Mouse (Mus musculus): ENCODE measurements around the gene Snrnp27. TPM values are rescaled to one million over a fixed set of nuclear protein-coding genes. Genes with fewer than 3 reads are reported as not detected.
A peak's percentile ranks its signal among the peaks of the same experiment; 100 is the strongest.

Snrnp27 gene
- polyA plus RNA-seq, 1 experiment from 2014 or later = 134 TPM

- H3K27ac ChIP-seq (replicated peaks) = peak overlapping the region; percentile 86
- H3K36me3 ChIP-seq (replicated peaks) = peaks cover 38% of the 10 kb centered on the region
- no peak for DNase-seq (ENCODE audit: low spot score)
- peak overlapping the region; percentile 75 for H3K4me3 ChIP-seq
- H3K27me3 ChIP-seq (replicated peaks; ENCODE audit: low read depth, poor library complexity, severe bottlenecking) = no peaks in the 10 kb centered on the region
- peaks cover 14% of the 10 kb centered on the region for H3K4me1 ChIP-seq
- 37% methylated on average over 12 of the region's 12 CpGs for WGBS
- no peaks in the 10 kb centered on the region for H3K9me3 ChIP-seq
Observed at GRCm38 (mm10) chr6:86684655-86685011, 311 bp upstream of the Snrnp27 start.

DNA sequence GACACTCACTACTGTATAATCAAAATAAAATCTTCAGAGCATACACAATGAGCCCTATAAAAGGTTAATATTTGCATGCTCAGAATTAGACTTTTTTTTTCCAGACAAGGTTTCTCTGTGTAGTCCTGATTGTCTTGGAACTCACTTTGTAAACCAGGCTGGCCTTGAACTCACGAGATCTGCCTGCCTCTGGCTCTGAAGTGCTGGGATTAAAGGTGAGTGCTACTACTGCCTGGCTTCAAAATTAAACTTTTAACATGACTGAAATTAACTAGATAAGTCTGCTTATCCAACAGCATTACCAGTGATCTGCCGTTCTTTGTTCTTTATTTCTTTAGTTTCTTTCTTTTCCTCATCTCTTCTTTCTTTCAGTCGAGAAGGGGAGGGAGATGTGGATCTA lies 3.0 kb downstream of the Snrnp27 start:
- Histone ChIP-seq H3K9me3 (no peaks in the 10 kb centered on the region), H3K4me1 (peaks cover 14% of the 10 kb centered on the region), H3K27me3 (replicated peaks; ENCODE audit: low read depth, poor library complexity, severe bottlenecking) (no peaks in the 10 kb centered on the region), H3K27ac (replicated peaks) (no peak overlapping the region), H3K36me3 (replicated peaks) (peaks cover 67% of the 10 kb centered on the region), H3K4me3 (no peak overlapping the region)
- no peak for DNase-seq (ENCODE audit: low spot score)
- WGBS = 88% methylated on average over 3 of the region's 3 CpGs

- DNase-seq (ENCODE audit: low spot score) = no peak
- no peak overlapping the region for H3K4me3 ChIP-seq
- no peak overlapping the region for H3K27ac ChIP-seq (replicated peaks)
- WGBS = 94% methylated on average over 6 of the region's 6 CpGs
- no peaks in the 10 kb centered on the region for H3K9me3 ChIP-seq
- H3K4me1 ChIP-seq = peaks cover 5% of the 10 kb centered on the region; the same call in 1 of the 2 replicates
- H3K27me3 ChIP-seq (replicated peaks; ENCODE audit: low read depth, poor library complexity, severe bottlenecking) = no peaks in the 10 kb centered on the region
- peaks cover 97% of the 10 kb centered on the region for H3K36me3 ChIP-seq (replicated peaks)
Observed at GRCm38 (mm10) chr6:86678341-86678740, 6.0 kb downstream of the Snrnp27 start.

DNA sequence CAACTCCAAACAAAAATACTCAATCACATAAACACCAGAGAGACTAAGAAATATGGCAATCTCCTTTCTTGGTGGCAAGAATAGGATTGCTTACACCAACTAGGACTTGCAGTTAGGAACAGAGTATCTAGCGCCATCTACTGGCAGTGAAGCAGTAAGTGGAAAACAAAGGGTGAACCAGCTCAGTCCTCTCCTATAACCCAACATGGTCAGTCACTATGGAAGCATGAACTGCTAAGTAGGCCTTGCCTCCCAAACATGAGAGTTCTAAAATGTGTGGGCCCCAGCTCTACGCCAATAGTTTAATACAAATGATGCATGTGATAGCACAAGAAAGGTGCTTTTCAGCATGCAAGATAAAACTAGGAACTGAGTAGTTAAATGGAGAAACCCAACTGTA lies 13.4 kb downstream of the Snrnp27 start:
- WGBS = 23% methylated on average over 2 of the region's 2 CpGs
- Histone ChIP-seq H3K27ac (replicated peaks) (no peak overlapping the region), H3K4me3 (no peak overlapping the region), H3K36me3 (replicated peaks) (peaks cover 50% of the 10 kb centered on the region), H3K9me3 (no peaks in the 10 kb centered on the region), H3K4me1 (peaks cover 23% of the 10 kb centered on the region), H3K27me3 (replicated peaks; ENCODE audit: low read depth, poor library complexity, severe bottlenecking) (no peaks in the 10 kb centered on the region)
- DNase-seq (ENCODE audit: low spot score) = peak; percentile 54

GRCm38 (mm10) chr6:86669240-86669727 lies 15.0 kb downstream of the Snrnp27 start:
- Histone ChIP-seq H3K27me3 (replicated peaks; ENCODE audit: low read depth, poor library complexity, severe bottlenecking) (no peaks in the 10 kb centered on the region), H3K9me3 (no peaks in the 10 kb centered on the region), H3K4me1 (peaks cover 23% of the 10 kb centered on the region), H3K27ac (replicated peaks) (peak overlapping the region; percentile 73), H3K36me3 (replicated peaks) (peaks cover 34% of the 10 kb centered on the region), H3K4me3 (peak overlapping the region; percentile 88)
- peak; percentile 100 for DNase-seq (ENCODE audit: low spot score)
- WGBS = 1% methylated on average over 37 of the region's 37 CpGs

DNA sequence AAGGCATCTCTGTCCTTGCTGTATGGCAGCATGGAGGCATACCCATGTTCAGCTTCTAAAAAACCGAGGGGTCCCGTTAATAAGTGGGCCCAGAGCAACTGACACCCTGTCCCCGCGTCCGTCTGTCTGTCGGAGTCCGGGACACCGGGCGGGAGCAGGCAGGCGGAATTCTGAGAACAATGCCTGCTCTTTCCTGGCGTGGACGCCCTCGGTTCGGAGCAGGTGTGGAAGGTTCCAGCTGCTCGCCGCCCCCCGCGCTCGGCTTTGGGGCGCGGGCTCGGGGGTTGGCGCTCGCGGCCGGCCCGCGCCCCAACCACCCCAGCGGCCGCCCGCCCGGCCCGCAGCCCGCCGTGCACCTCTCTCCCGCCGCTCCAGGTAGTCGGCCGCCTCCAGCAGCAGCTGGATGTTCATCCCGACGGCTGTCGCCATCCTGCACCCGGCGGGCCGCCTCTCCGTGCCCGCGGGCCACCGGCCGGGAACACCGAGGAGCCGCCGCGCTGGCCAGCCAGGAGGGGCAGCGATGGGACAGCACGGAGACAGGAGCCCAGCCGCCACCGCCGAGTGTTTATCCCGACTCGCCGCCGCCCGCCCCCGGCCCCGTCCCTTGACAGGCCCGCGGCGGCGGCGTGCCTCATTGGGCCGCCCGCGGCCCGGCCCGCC lies 15.6 kb downstream of the Snrnp27 start, which contains the start of gene Mxd1:
Mxd1 (minus strand) TSS at position 582 of the 660 bp plus-strand sequence.
- peaks cover 29% of the 10 kb centered on the region for H3K36me3 ChIP-seq (replicated peaks)
- no peak for DNase-seq (ENCODE audit: low spot score)
- under 1% methylated on average over 76 of the region's 76 CpGs for WGBS
- peaks cover 23% of the 10 kb centered on the region for H3K4me1 ChIP-seq
- no peaks in the 10 kb centered on the region for H3K9me3 ChIP-seq
- peak within 1 kb of the TSS; percentile 88 for H3K4me3 ChIP-seq
- H3K27ac ChIP-seq (replicated peaks) = peak within 1 kb of the TSS; percentile 73
- no peaks in the 10 kb centered on the region for H3K27me3 ChIP-seq (replicated peaks; ENCODE audit: low read depth, poor library complexity, severe bottlenecking)

DNA sequence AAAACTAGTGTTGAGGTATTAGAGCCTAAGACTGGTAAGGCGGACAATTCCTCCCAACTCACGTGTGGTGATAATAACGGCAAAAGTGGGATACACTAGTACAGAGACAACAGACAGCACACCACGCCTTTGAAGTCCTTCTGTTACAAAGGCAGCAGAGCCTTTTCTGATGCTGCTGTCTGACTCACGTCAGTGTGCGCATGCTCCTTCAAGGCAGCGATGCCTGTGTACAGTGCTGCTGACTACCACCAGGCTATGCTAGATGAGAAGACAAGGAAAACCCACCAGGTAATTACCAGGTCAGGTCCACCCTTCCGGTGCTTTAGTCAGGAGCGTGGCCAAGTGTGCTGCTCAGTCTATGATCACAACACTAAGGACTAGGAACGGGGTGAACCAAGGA lies 17.3 kb downstream of the Snrnp27 start:
- peaks cover 20% of the 10 kb centered on the region for H3K36me3 ChIP-seq (replicated peaks)
- WGBS = 93% methylated on average over 10 of the region's 10 CpGs
- peaks cover 23% of the 10 kb centered on the region for H3K4me1 ChIP-seq
- H3K4me3 ChIP-seq = 0 out of 2 replicates have a peak overlapping the region, but pooled peaks have one; percentile 8
- H3K27me3 ChIP-seq (replicated peaks; ENCODE audit: low read depth, poor library complexity, severe bottlenecking) = no peaks in the 10 kb centered on the region
- H3K27ac ChIP-seq (replicated peaks) = no peak overlapping the region
- no peak for DNase-seq (ENCODE audit: low spot score)
- H3K9me3 ChIP-seq = no peaks in the 10 kb centered on the region

- no peak for DNase-seq (ENCODE audit: low spot score)
- 87% methylated on average over 17 of the region's 17 CpGs for WGBS
- Histone ChIP-seq H3K27me3 (replicated peaks; ENCODE audit: low read depth, poor library complexity, severe bottlenecking) (no peaks in the 10 kb centered on the region), H3K4me3 (no peak overlapping the region), H3K9me3 (no peaks in the 10 kb centered on the region), H3K4me1 (peaks cover 23% of the 10 kb centered on the region), H3K36me3 (replicated peaks) (peaks cover 24% of the 10 kb centered on the region), H3K27ac (replicated peaks) (no peak overlapping the region)
Observed at GRCm38 (mm10) chr6:86665560-86666307, 18.6 kb downstream of the Snrnp27 start.

DNA sequence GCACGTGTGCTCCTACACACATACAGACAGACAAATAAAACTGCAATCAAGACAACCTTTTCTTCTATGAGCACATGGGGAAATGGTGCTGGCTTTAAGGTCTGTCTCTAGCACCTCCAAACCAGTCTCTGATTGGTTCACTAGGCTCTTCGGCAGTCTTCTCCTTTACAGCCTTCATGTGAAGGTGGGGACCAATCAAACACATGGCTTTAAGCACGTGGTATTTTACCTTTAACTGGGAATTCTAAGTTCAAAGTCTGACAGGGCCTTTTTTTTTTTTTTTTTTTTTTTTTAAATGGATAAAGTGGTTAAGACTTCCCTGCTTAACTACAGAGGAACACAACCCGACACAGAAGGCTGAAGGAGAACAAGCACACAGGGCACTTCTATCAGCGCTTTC lies 19.2 kb downstream of the Snrnp27 start:
- DNase-seq (ENCODE audit: low spot score) = no peak
- no peaks in the 10 kb centered on the region for H3K9me3 ChIP-seq
- peaks cover 29% of the 10 kb centered on the region for H3K36me3 ChIP-seq (replicated peaks)
- H3K27ac ChIP-seq (replicated peaks) = no peak overlapping the region
- no peaks in the 10 kb centered on the region for H3K27me3 ChIP-seq (replicated peaks; ENCODE audit: low read depth, poor library complexity, severe bottlenecking)
- no peak overlapping the region for H3K4me3 ChIP-seq
- peaks cover 23% of the 10 kb centered on the region for H3K4me1 ChIP-seq
- WGBS = 88% methylated on average over 5 of the region's 5 CpGs

GRCm38 (mm10) chr6:86660161-86660877 lies 24.0 kb downstream of the Snrnp27 start:
- Histone ChIP-seq H3K27me3 (replicated peaks; ENCODE audit: low read depth, poor library complexity, severe bottlenecking) (no peaks in the 10 kb centered on the region), H3K9me3 (no peaks in the 10 kb centered on the region), H3K36me3 (replicated peaks) (peaks cover 42% of the 10 kb centered on the region), H3K27ac (replicated peaks) (no peak overlapping the region), H3K4me1 (no peaks in the 10 kb centered on the region), H3K4me3 (no peak overlapping the region)
- DNase-seq (ENCODE audit: low spot score) = no peak
- WGBS = 80% methylated on average over 9 of the region's 9 CpGs

DNA sequence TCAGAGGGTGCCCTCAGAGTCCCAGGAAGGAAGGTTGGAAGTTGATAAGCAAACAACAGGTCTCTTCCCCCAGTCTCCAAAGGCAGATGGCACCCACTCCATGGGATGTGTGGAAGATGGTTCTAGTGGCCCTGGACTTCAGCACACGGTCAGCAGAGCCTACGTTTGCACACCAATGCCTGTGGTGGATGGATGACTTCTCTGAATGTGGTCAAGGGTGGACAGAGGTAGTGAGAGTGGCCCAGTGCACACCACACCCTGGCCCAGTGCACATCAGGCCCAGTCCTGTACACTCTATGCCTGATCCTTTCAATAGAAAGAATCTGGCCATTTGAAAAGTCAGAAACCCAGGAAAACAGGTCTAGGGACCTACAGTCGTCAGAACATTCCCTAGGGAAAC lies 25.8 kb downstream of the Snrnp27 start:
- Histone ChIP-seq H3K4me1 (no peaks in the 10 kb centered on the region), H3K9me3 (no peaks in the 10 kb centered on the region), H3K36me3 (replicated peaks) (peaks cover 42% of the 10 kb centered on the region), H3K27ac (replicated peaks) (no peak overlapping the region), H3K4me3 (no peak overlapping the region), H3K27me3 (replicated peaks; ENCODE audit: low read depth, poor library complexity, severe bottlenecking) (no peaks in the 10 kb centered on the region)
- WGBS = 83% methylated on average over 3 of the region's 3 CpGs
- DNase-seq (ENCODE audit: low spot score) = no peak

- no peak for DNase-seq (ENCODE audit: low spot score)
- Histone ChIP-seq H3K4me1 (no peaks in the 10 kb centered on the region), H3K36me3 (replicated peaks) (peaks cover 55% of the 10 kb centered on the region), H3K9me3 (no peaks in the 10 kb centered on the region), H3K27ac (replicated peaks) (no peak overlapping the region), H3K27me3 (replicated peaks; ENCODE audit: low read depth, poor library complexity, severe bottlenecking) (no peaks in the 10 kb centered on the region), H3K4me3 (no peak overlapping the region)
- 78% methylated on average over 9 of the region's 9 CpGs for WGBS
Observed at GRCm38 (mm10) chr6:86654270-86654916, 29.9 kb downstream of the Snrnp27 start.
